Mouse (Mus musculus) kidney, adult 2 months (tissue): ENCODE measurements around the gene Fam98a. TPM values are rescaled to one million over a fixed set of nuclear protein-coding genes. Genes with fewer than 3 reads are reported as not detected.
A peak's percentile ranks its signal among the peaks of the same experiment; 100 is the strongest.

Experiments
- DNase-seq: peaks from one replicate; pipeline ENCODE4 v3.0.0; 2021
- H3K27ac ChIP-seq: fragments of 200-500 bp; 2 replicates; pipeline ENCODE4 v1.5.1; 2012; ENCODE audit warnings: low read depth, low read length, control low read depth, inconsistent platforms; ENCODE audit not compliant: insufficient read depth
- H3K27me3 ChIP-seq: fragments of 200-500 bp; replicated peaks from 2 replicates; pipeline ENCODE4 v1.6.1; 2012; ENCODE audit warnings: mild to moderate bottlenecking, moderate library complexity, low read length, inconsistent platforms; ENCODE audit not compliant: control insufficient read depth, insufficient read depth
- H3K36me3 ChIP-seq: fragments of 200-500 bp; 2 replicates; pipeline ENCODE4 v1.6.1; 2012; ENCODE audit warnings: mild to moderate bottlenecking, moderate library complexity, low read length, inconsistent platforms; ENCODE audit not compliant: control insufficient read depth, insufficient read depth
- H3K4me1 ChIP-seq: fragments of 200-500 bp; 2 replicates; pipeline ENCODE4 v1.6.1; 2011; ENCODE audit warnings: low read length; ENCODE audit not compliant: control insufficient read depth, insufficient read depth
- H3K4me3 ChIP-seq: fragments of 200-500 bp; 2 replicates; pipeline ENCODE4 v1.5.1; 2011; ENCODE audit warnings: mild to moderate bottlenecking, low read depth, low read length, control low read depth; ENCODE audit not compliant: insufficient read depth
- CTCF ChIP-seq: fragments of 200-500 bp; conservative IDR thresholded peaks from 2 replicates; pipeline ENCODE4 v1.5.1; 2011; ENCODE audit warnings: low read depth, mild to moderate bottlenecking, control low read depth, low read length, moderate library complexity, mixed read lengths; ENCODE audit not compliant: insufficient read depth, insufficient read length
- POLR2A ChIP-seq: fragments of 200-500 bp; IDR thresholded peaks from one replicate; pipeline ENCODE4 v1.6.1; 2011; ENCODE audit warnings: low read depth, low read length, control low read depth
- WGBS: fragments of 180-500 bp; shearing (Covaris S2); methylation state at CpG from one replicate; pipeline ENCODE4 v1.1.7; 2018; 5-methylcytosine and 5-hydroxymethylcytosine counted together
- polyA plus RNA-seq: library from polyadenylated mRNA; depleted of rRNA; stranded (reverse); fragments of >200 nt; gene quantifications from 2 replicates; pipeline ENCODE4 v1.2.3, GENCODE M21; 2012; rRNA removed

Gene Fam98a
- 10.5 and 13.9 TPM in 2 replicates for polyA plus RNA-seq

DNA sequence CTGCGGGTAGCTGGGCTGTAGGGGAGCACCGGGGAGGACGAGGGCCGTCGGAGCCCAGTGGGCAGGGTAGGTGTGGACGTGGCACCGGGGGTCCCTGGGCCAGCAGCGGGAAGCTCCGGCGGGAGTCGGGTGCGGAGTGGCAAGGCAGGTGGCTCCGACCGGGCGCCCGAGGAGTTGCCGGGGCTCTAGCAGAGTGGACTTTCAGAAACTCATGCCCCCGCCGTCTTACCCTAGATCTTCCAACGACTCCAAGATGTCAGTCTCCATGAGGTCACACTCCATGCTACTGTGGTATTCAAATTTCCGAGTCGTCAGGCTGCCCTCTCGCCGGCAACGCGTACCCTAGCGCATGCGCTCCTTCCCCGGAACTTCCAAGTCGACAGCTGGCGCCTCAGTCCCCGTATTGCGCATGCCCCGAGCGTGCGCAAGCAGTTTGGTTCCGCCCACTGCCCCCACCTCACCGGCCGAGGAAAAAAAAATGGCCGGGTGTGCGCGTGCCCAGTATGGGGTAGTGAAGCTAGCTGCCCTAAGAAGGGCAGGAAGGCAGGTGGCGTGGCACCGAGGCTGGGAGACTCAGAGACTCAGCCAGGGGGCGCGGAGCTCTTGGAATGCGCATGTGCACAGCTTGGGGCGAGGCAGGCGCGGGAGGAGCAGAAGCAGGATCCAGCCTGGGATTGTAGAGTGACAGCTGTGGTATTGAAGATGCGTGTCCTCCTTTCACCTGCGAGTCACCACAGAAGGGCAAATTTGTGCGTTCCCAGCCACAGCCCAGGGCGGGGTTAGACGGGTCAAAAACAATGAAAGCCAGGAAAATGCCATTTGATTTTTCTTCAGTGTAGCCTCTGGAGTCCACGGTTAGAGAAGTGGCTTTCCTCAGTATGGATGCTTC, at the start of gene Fam98a:
Fam98a (minus strand) TSS at position 435 of the 889 bp plus-strand sequence.
- peak; percentile 99 for DNase-seq
- Histone ChIP-seq H3K27me3 (no peaks in the 10 kb centered on the region), H3K4me1 (peaks cover 5% of the 10 kb centered on the region; the same call in 1 of the 2 replicates), H3K27ac (peak within 1 kb of the TSS; percentile 39), H3K4me3 (peak within 1 kb of the TSS; percentile 93), H3K36me3 (0 out of 2 replicates have a peak, but pooled peaks cover 2% of the 10 kb centered on the region)
- TF ChIP-seq CTCF (peak; percentile 68), POLR2A (peak; percentile 80)
- under 1% methylated on average over 56 of the region's 56 CpGs for WGBS

DNA sequence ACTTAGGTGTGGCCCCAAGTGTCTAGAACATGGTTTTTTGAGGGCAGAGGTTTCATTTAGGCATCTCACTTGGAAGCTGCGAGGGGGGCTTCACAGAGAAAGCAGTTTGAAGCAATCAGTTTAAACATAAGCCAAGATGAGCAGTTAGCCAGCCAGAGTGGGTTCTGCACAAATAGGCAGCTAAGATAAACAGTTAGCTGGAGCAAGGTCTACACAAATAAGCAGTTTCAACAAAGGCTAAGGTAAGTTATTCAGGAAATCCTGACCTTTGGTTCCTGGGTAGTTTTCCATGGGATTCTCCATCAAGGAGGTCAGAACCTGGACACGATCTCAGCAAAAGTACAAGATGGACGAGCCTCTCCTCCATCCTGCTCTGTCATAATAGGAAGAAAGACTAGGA, 46.9 kb upstream of the Fam98a start:
- Histone ChIP-seq H3K36me3 (no peaks in the 10 kb centered on the region), H3K4me1 (no peaks in the 10 kb centered on the region), H3K27ac (no peak overlapping the region), H3K4me3 (no peak overlapping the region), H3K27me3 (no peaks in the 10 kb centered on the region)
- DNase-seq = no peak
- TF ChIP-seq POLR2A = no peak
- TF ChIP-seq CTCF = no peak
- 48% methylated on average over 3 of the region's 3 CpGs for WGBS

DNA sequence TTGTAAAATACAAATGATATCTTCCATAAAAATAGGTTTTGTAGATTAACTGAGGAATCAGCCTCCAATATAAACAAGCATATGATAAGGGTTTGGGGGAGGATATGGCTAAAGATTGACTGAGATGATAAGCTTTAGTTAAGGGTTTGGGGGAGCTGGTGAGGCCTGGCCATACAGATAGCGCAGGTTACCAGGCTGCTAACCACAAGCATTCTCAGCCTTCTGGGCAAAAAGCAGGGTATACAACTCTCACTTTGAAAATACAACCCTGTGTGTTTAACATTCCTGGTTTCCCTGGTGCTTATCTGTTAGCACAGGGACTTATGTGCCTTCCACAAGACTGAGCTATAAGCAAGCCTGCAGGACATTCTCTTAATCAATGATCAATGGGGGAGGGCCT, 31.0 kb upstream of the Fam98a start:
- H3K36me3 ChIP-seq = no peaks in the 10 kb centered on the region
- no peak for DNase-seq
- H3K27me3 ChIP-seq = no peaks in the 10 kb centered on the region
- 94% methylated on average over 1 of the region's 1 CpGs for WGBS
- H3K27ac ChIP-seq = no peak overlapping the region
- no peaks in the 10 kb centered on the region for H3K4me1 ChIP-seq
- TF ChIP-seq CTCF = no peak
- no peak for TF ChIP-seq POLR2A
- no peak overlapping the region for H3K4me3 ChIP-seq

DNA sequence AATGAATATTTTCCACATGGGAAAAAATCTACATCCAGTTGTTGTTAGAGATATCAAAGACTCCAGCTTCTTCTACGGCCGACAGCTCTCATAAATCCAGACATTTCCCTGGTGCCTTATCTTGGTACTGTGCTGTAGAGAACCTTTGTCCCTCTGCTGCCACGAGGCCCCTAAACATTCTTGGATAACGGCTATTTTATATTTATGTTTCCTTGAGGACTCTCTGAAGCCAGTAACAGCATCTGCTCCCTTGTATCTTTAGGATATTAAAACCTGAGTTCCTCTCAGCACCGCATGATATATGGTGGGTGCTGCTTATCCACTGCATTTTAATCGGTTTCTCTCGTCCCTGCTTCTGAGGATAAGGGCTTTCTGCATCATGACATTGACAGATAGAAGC, 23.9 kb upstream of the Fam98a start:
- WGBS = 36% methylated on average over 7 of the region's 7 CpGs

DNA sequence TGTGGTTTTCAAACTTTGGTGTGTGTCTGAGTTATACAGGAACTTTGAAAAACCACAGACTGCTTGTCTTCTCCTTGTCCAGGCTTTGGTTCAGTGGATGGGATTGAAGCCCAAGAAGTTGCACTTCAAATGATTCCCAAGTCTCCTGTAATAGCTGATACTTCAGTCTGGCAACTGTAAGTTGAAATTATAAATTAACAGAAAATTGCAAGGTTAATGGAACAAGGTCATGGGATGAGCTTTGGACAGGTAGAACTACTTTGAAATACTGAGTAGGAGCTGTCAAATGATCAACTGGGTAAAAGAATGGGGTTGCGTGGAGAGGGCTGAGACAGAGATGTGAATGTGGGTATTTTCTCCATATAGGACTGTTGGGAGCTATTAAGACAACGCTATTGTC, 6.3 kb upstream of the Fam98a start:
- Histone ChIP-seq H3K36me3 (no peaks in the 10 kb centered on the region), H3K4me1 (no peaks in the 10 kb centered on the region; the same call in 1 of the 2 replicates), H3K4me3 (no peak overlapping the region), H3K27ac (peak overlapping the region; percentile 71), H3K27me3 (no peaks in the 10 kb centered on the region)
- no peak for TF ChIP-seq POLR2A
- TF ChIP-seq CTCF = no peak
- 74% methylated on average over 2 of the region's 2 CpGs for WGBS
- DNase-seq = peak; percentile 83

More for the DNA sequence above, 23.9 kb upstream of the Fam98a start:
- Histone ChIP-seq H3K4me1 (no peaks in the 10 kb centered on the region), H3K27ac (no peak overlapping the region), H3K27me3 (no peaks in the 10 kb centered on the region), H3K4me3 (no peak overlapping the region), H3K36me3 (no peaks in the 10 kb centered on the region)
- TF ChIP-seq CTCF (no peak), POLR2A (no peak)
- DNase-seq = no peak

GRCm38 (mm10) chr17:75557031-75557430, 5.3 kb upstream of the Fam98a start:
- H3K36me3 ChIP-seq = no peaks in the 10 kb centered on the region

GRCm38 (mm10) chr17:75550771-75551413, 854 bp downstream of the Fam98a start:
- Histone ChIP-seq H3K4me1 (peaks cover 5% of the 10 kb centered on the region; the same call in 1 of the 2 replicates), H3K36me3 (peaks cover 2% of the 10 kb centered on the region; the same call in 1 of the 2 replicates), H3K4me3 (peak overlapping the region; percentile 93), H3K27ac (no peak overlapping the region), H3K27me3 (no peaks in the 10 kb centered on the region)
- DNase-seq = peak; percentile 50
- TF ChIP-seq CTCF (no peak), POLR2A (no peak)
- 26% methylated on average over 11 of the region's 11 CpGs for WGBS

More at GRCm38 (mm10) chr17:75557031-75557430, 5.3 kb upstream of the Fam98a start:
- Histone ChIP-seq H3K4me1 (no peaks in the 10 kb centered on the region; the same call in 1 of the 2 replicates), H3K4me3 (no peak overlapping the region), H3K27ac (no peak overlapping the region), H3K27me3 (no peaks in the 10 kb centered on the region)
- TF ChIP-seq POLR2A (no peak), CTCF (no peak)
- WGBS = 21% methylated on average over 3 of the region's 3 CpGs
- no peak for DNase-seq
